Mouse (Mus musculus) limb, embryonic 11.5 days (tissue): ENCODE data around the gene Sbf2. TPM values are rescaled to one million over a fixed set of nuclear protein-coding genes. Genes with fewer than 3 reads are reported as not detected.
A peak's percentile ranks its signal among the peaks of the same experiment; 100 is the strongest.

Source experiments
- ATAC-seq: fragments of 200-750 bp; cut with Nextera tagmentation; 2 replicates; pipeline ENCODE4 v1.8.0; 2017; ENCODE audit warnings: low read depth; ENCODE audit not compliant: insufficient number of reproducible peaks, low FRiP score, low TSS enrichment
- DNase-seq: peaks from one replicate; pipeline ENCODE4 v3.0.0-alpha.2; 2015; ENCODE audit warnings: low spot score
- H3K27ac ChIP-seq: fragments of 300-500 bp; sonication (generic); replicated peaks from 2 replicates; pipeline ENCODE4 v1.5.1; 2014; ENCODE audit warnings: low read depth, mild to moderate bottlenecking, low read length
- H3K27me3 ChIP-seq: fragments of 300-500 bp; sonication (generic); 2 replicates; pipeline ENCODE4 v1.6.1; 2014; ENCODE audit warnings: mild to moderate bottlenecking, low read length, mixed read lengths; ENCODE audit not compliant: control insufficient read depth, insufficient read depth
- H3K36me3 ChIP-seq: fragments of 300-500 bp; sonication (generic); 2 replicates; pipeline ENCODE4 v1.6.1; 2014; ENCODE audit warnings: mild to moderate bottlenecking, low read length, moderate library complexity, mixed read lengths; ENCODE audit not compliant: control insufficient read depth, insufficient read depth
- H3K4me1 ChIP-seq: fragments of 300-500 bp; sonication (generic); 2 replicates; pipeline ENCODE4 v1.6.1; 2014; ENCODE audit warnings: low read length, mixed read lengths; ENCODE audit not compliant: control insufficient read depth, insufficient read depth
- H3K4me2 ChIP-seq: fragments of 300-500 bp; sonication (generic); 2 replicates; pipeline ENCODE4 v1.6.1; 2014; ENCODE audit warnings: low read depth, mild to moderate bottlenecking, moderate library complexity; ENCODE audit not compliant: severe bottlenecking
- H3K4me3 ChIP-seq: fragments of 300-500 bp; sonication (generic); 2 replicates; pipeline ENCODE4 v1.5.1; 2014; ENCODE audit warnings: low read depth, low read length
- H3K9ac ChIP-seq: fragments of 300-500 bp; sonication (generic); 2 replicates; pipeline ENCODE4 v1.6.1; 2014; ENCODE audit warnings: mild to moderate bottlenecking, low read length
- H3K9me3 ChIP-seq: fragments of 300-500 bp; sonication (generic); 2 replicates; pipeline ENCODE4 v1.6.1; 2016; ENCODE audit warnings: low read length; ENCODE audit not compliant: control insufficient read depth
- WGBS: fragments of 180-500 bp; shearing (Covaris S2); extraction: QIAGEN DNeasy Blood & Tissue Kit; methylation state at CpG from one replicate; pipeline ENCODE4 v1.1.7; 2014; 5-methylcytosine and 5-hydroxymethylcytosine counted together
- polyA plus RNA-seq: library from polyadenylated mRNA; unstranded; fragments of >200 nt; fragmentation: Nextera tagmentation; extraction: Ambion mirVana; gene quantifications from 2 replicates; pipeline ENCODE4 v1.2.1, GENCODE M21; 2014

Gene Sbf2
- polyA plus RNA-seq, 1 experiment from 2014 or later: 31.4 TPM

DNA sequence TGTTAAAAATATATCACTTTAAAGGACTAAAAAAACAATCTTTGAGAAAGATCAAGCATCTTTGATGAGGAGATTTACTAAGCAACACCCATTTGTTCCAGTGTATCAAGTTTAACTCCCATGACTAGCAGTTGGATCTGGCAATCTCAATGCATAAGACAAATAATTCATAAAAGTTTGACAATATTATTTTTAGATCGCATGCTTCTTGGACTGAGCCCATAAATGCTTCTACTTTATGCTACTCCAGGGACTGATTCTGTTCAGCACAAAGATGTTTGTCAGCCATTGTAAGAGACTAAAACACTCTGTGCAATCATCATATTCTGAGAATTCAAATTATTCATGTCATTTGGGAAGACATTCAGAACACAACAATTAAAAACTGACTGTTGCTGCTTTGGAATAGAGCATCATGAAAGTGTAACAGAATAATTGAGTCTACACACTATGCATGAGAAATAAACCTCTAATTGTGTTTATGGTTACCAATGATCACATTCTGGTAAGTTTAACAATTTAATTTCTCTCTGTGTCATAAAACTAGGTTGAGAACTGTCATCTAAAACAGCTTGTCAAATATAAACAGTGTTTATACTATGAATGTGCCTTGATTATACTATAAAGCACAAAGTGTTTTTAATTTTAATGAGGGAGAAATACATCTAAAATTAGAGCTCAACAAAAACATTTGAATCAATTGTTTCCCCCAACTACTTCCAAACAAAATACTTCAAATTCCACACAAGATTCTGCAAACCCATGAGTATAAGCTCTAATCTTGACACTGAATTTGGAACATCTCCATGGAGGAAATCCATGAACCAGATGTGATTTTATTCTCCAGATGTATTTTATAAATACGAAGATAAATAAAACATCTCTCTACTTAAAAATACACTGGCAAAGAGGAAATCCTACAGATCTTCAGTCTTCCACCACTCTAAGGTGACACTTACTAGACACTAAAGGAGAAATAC, 98.2 kb downstream of the Sbf2 start:
- Histone ChIP-seq H3K27me3 (no peaks in the 10 kb centered on the region), H3K9me3 (no peaks in the 10 kb centered on the region), H3K27ac (no peak overlapping the region), H3K4me3 (no peak overlapping the region), H3K4me1 (no peaks in the 10 kb centered on the region), H3K9ac (no peak overlapping the region), H3K36me3 (no peaks in the 10 kb centered on the region), H3K4me2 (no peak overlapping the region)
- 90% methylated on average over 2 of the region's 2 CpGs for WGBS
- ATAC-seq: no peak
- DNase-seq: no peak

DNA sequence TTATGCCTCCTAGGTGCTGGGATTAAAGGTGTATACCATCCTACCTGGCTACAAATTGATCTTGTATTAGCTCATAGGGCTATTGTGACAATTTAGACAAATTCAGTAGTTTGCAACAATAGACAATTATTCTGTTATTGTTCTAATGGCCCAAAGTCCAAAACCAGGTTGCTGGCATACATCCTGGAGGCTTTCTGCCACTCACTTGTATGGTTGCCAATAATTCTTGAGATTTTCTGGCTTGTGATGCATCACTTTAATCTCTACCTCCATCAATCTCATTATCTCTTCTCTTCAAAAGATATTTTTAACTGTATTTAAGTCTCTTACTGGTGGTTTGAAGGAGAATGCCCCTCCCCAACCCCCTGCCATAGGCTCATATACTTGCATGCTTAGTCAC, 100.6 kb downstream of the Sbf2 start:
- Histone ChIP-seq H3K4me3 (no peak overlapping the region), H3K9ac (no peak overlapping the region), H3K9me3 (no peaks in the 10 kb centered on the region), H3K27me3 (no peaks in the 10 kb centered on the region), H3K36me3 (no peaks in the 10 kb centered on the region), H3K27ac (no peak overlapping the region), H3K4me2 (no peak overlapping the region), H3K4me1 (no peaks in the 10 kb centered on the region)
- no peak for ATAC-seq
- no peak for DNase-seq

DNA sequence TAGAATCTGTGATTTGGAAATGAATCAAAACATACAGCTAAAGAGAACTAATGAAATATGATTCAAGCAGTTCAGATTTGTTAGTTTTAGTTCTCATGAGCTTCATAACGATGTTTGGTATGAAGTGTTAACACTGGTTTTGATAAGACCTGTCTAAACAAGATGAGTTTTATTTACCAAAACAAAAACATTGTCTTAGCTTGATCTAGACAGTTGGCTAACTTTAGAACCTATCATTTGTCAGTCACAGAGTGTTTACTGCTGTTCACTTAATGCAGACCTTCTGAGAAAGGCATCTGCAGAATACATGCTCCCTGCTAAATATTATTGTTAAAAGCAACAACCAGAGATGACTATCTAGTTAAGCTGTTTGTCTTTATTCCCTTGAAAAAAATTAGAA, 116.1 kb downstream of the Sbf2 start:
- no peak overlapping the region for H3K27ac ChIP-seq
- 86% methylated on average over 1 of the region's 1 CpGs for WGBS
- H3K9me3 ChIP-seq: no peaks in the 10 kb centered on the region
- no peak overlapping the region for H3K4me3 ChIP-seq
- no peaks in the 10 kb centered on the region for H3K4me1 ChIP-seq
- no peak overlapping the region for H3K4me2 ChIP-seq
- H3K36me3 ChIP-seq: no peaks in the 10 kb centered on the region
- H3K9ac ChIP-seq: no peak overlapping the region
- ATAC-seq: no peak
- no peaks in the 10 kb centered on the region for H3K27me3 ChIP-seq
- no peak for DNase-seq

DNA sequence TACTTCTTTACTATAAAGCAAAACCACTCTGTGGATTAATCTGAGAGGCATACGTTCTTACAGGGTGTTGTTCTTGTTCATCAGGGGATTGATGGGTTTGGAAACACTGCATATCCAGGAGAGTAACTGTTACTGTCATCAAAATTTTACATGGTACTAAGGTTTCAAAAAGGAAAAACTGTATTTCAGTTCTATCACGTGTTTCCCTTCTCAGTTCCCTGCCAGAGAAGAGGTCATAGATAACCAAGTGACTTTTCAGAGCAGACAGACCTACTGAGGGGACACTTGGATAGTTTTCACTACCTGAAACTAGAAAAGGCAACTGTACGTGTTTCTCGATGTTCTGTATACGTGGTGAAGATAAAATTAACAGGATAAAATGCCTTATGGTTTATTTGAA, 123.7 kb downstream of the Sbf2 start:
- Histone ChIP-seq H3K27me3 (no peaks in the 10 kb centered on the region), H3K4me1 (no peaks in the 10 kb centered on the region), H3K9ac (no peak overlapping the region), H3K36me3 (no peaks in the 10 kb centered on the region; the same call in 1 of the 2 replicates), H3K4me2 (no peak overlapping the region), H3K27ac (no peak overlapping the region), H3K4me3 (no peak overlapping the region), H3K9me3 (no peaks in the 10 kb centered on the region)
- WGBS: 88% methylated on average over 5 of the region's 5 CpGs
- ATAC-seq: no peak
- no peak for DNase-seq

DNA sequence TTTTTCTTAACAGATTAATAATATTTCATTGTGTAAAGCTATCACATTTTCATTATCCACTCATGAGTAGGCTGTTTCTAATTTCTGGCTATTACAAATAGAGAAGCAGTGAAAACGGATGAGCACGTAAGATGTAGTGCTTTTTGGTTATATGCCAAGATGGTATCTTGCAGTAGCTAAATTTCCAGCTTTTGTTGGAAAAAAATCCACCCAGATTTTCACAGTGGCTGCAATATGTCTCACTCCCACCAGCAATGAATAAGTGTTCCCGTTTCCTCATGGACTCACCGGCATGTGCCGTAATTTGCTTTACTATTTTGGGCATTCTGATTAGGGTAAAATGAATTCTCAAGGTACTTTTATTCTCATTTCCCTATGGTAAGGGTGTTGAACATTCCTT, 129.7 kb downstream of the Sbf2 start:
- Histone ChIP-seq H3K36me3 (no peaks in the 10 kb centered on the region), H3K4me2 (no peak overlapping the region), H3K9ac (no peak overlapping the region), H3K4me3 (no peak overlapping the region), H3K9me3 (no peaks in the 10 kb centered on the region), H3K27ac (no peak overlapping the region), H3K4me1 (no peaks in the 10 kb centered on the region), H3K27me3 (no peaks in the 10 kb centered on the region)
- no peak for ATAC-seq
- no peak for DNase-seq
- WGBS: 95% methylated on average over 5 of the region's 5 CpGs

DNA sequence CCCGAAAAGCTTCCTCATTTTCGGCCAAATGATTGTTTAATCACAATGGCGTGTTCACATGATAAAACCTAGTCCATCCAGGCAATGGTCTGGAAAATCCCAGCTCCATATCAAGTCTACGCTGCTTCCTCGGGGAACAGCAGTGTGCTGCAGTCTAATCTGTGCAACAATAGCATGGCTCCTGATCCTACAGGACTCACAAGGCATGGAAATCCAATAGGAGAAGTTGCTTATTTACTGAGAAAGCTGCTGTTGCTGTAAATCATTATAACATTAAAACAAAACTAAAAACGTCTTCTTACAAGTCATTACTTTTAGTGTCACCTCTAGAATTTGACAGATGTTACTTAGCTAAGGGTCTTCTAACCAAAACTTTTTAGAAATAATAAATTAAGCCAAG, 143.7 kb downstream of the Sbf2 start:
- Histone ChIP-seq H3K36me3 (no peaks in the 10 kb centered on the region), H3K4me3 (no peak overlapping the region), H3K4me2 (no peak overlapping the region), H3K9me3 (no peaks in the 10 kb centered on the region), H3K9ac (no peak overlapping the region), H3K27me3 (no peaks in the 10 kb centered on the region), H3K4me1 (no peaks in the 10 kb centered on the region), H3K27ac (no peak overlapping the region)
- WGBS: 78% methylated on average over 6 of the region's 6 CpGs
- DNase-seq (no peak), ATAC-seq (no peak)

DNA sequence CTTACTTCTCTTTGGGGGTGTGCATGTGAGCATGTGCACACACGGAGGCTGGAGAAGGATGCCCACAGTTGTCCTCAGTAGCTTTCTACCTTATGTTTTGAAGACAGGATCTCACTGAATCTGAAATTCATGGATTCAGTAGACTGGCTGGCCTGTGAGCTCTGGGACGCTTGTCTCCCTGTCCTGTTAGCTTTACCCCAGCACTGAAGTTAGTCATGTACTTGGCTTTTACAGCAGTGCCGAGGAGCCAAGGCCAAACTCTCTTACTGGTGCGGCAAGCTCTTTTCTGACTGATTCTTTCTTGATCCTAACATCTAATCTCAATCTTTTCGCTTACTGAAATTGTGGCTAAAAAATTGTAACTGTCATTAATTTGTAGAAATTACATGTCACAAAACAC, 151.3 kb downstream of the Sbf2 start:
- H3K27ac ChIP-seq: no peak overlapping the region
- no peak overlapping the region for H3K9ac ChIP-seq
- ATAC-seq (no peak), DNase-seq (no peak)
- no peak overlapping the region for H3K4me2 ChIP-seq
- no peaks in the 10 kb centered on the region for H3K27me3 ChIP-seq
- no peaks in the 10 kb centered on the region for H3K4me1 ChIP-seq
- H3K4me3 ChIP-seq: no peak overlapping the region
- H3K36me3 ChIP-seq: no peaks in the 10 kb centered on the region
- H3K9me3 ChIP-seq: no peaks in the 10 kb centered on the region
- WGBS: 91% methylated on average over 5 of the region's 5 CpGs

DNA sequence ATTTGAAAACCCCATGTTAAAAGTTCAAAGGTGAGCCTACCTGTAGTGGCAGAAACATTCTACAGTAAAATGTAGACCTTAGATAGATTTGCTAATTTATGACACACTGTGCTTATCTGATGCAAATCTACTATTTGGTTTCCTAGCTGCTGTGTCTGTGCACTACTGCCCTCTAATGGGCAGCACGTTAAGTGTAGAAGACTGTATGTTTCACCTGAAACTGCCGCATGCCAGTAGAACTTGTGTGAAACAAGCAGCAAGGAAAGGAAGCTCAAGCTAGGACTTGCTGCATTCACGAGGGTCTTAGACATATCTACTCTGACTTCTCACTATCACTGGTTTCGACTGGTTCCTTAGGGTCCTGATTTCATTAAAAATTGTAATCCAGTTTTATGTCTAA, 182.4 kb downstream of the Sbf2 start:
- 19% methylated on average over 4 of the region's 4 CpGs for WGBS
- H3K4me1 ChIP-seq: no peaks in the 10 kb centered on the region

DNA sequence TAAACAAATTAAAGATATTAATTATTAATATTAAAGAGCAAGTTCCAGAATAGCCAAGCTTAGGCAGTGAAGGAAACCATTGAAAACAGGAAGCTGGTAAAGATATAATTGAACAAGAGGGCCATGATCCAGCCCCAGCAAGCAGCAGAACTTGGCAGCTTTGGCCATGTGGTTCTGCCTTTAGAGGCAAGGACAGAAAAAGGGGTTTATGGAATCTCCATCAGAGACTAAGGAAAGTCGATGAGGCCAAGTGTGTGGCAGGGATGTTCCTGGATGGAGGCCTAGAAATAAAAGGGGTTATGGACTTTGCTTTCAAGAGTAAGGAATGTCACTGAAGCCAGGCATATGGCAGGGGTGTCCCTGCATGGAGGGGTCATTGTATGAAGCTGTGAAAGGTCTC, 198.4 kb downstream of the Sbf2 start:
- Histone ChIP-seq H3K9me3 (no peaks in the 10 kb centered on the region), H3K36me3 (no peaks in the 10 kb centered on the region), H3K9ac (no peak overlapping the region), H3K27me3 (no peaks in the 10 kb centered on the region), H3K4me1 (no peaks in the 10 kb centered on the region), H3K4me2 (no peak overlapping the region), H3K4me3 (no peak overlapping the region), H3K27ac (no peak overlapping the region)
- DNase-seq (no peak), ATAC-seq (no peak)
- WGBS: 84% methylated on average over 1 of the region's 1 CpGs

More for the DNA sequence above, 182.4 kb downstream of the Sbf2 start:
- Histone ChIP-seq H3K27me3 (no peaks in the 10 kb centered on the region), H3K27ac (no peak overlapping the region), H3K9ac (no peak overlapping the region), H3K4me2 (no peak overlapping the region), H3K4me3 (no peak overlapping the region), H3K9me3 (no peaks in the 10 kb centered on the region), H3K36me3 (no peaks in the 10 kb centered on the region)
- no peak for ATAC-seq
- DNase-seq: peak; percentile 55
